Mouse (Mus musculus) CH12.LX (cell line): ENCODE measurements around the gene C8a. TPM values are rescaled to one million over a fixed set of nuclear protein-coding genes. Genes with fewer than 3 reads are reported as not detected.

Experiments
- DNase-seq: peaks from one replicate; pipeline ENCODE4 v3.0.0-alpha.2; 2013; ENCODE audit errors: extremely low read depth
- H3K27ac ChIP-seq: 2 replicates; pipeline ENCODE4 v1.5.1; 2012; ENCODE audit warnings: low read depth, mild to moderate bottlenecking, control low read depth, moderate library complexity; ENCODE audit not compliant: insufficient read depth
- H3K27me3 ChIP-seq: replicated peaks from 2 replicates; pipeline ENCODE3; 2012; ENCODE audit warnings: inconsistent platforms
- H3K36me3 ChIP-seq, 2 experiments: replicated peaks in 1 of 2; 2 replicates each; pipeline versions ENCODE3 to v1.6.1; 2012; ENCODE audit warnings: inconsistent platforms in 1 of 2, low read length in 1 of 2, mild to moderate bottlenecking in 1 of 2, mixed read lengths in 1 of 2, moderate library complexity in 1 of 2; ENCODE audit not compliant: control insufficient read depth in 1 of 2, insufficient read depth in 1 of 2
- H3K4me1 ChIP-seq, 2 experiments: 2 replicates each; pipeline ENCODE4 v1.6.1; 2012; ENCODE audit warnings: inconsistent platforms in 1 of 2, moderate library complexity in 1 of 2; ENCODE audit not compliant: insufficient read depth in 2 of 2, control insufficient read depth in 1 of 2
- H3K4me2 ChIP-seq: 2 replicates; pipeline ENCODE4 v1.6.1; 2012; ENCODE audit warnings: low read depth, mild to moderate bottlenecking, control low read depth; ENCODE audit not compliant: poor library complexity, insufficient read depth, severe bottlenecking
- H3K4me3 ChIP-seq, 3 experiments: fragments of 150-350 bp in 1 of 3; sonication (generic) in 1 of 3; replicated peaks in 1 of 3; 2 replicates each; pipeline versions ENCODE3 to v1.5.1; 2011 to 2012; ENCODE audit warnings: low read depth in 2 of 3, low read length in 2 of 3, mild to moderate bottlenecking in 2 of 3, moderate library complexity in 2 of 3, control low read depth in 1 of 3, improper control_type of control experiment in 1 of 3, inconsistent platforms in 1 of 3, mixed read lengths in 1 of 3; ENCODE audit not compliant: poor library complexity in 1 of 3
- H3K79me2 ChIP-seq: replicated peaks from 2 replicates; pipeline ENCODE4 v1.6.1; 2012; ENCODE audit warnings: mild to moderate bottlenecking, moderate library complexity; ENCODE audit not compliant: control insufficient read depth, poor library complexity, insufficient read depth, severe bottlenecking; ENCODE audit errors: extremely low read depth
- H3K9ac ChIP-seq: 2 replicates; pipeline ENCODE4 v1.6.1; 2012; ENCODE audit warnings: low read depth, mild to moderate bottlenecking, control low read depth, moderate library complexity; ENCODE audit not compliant: insufficient read depth
- H3K9me3 ChIP-seq: replicated peaks from 2 replicates; pipeline ENCODE3; 2012; ENCODE audit warnings: low read length, inconsistent platforms, mixed read lengths
- BHLHE40 ChIP-seq: IDR thresholded peaks from 2 replicates; pipeline ENCODE4 v1.6.1; 2011; ENCODE audit warnings: mild to moderate bottlenecking, low read depth, low read length, improper control_type of control experiment
- CHD2 ChIP-seq: IDR thresholded peaks from 2 replicates; pipeline ENCODE4 v1.6.1; 2011; ENCODE audit warnings: low read length, improper control_type of control experiment
- CTCF ChIP-seq, 2 experiments: IDR thresholded peaks in 1 of 2; conservative IDR thresholded peaks in 1 of 2; 2 replicates each; pipeline ENCODE4 v1.5.1; 2011 to 2012; ENCODE audit warnings: low read depth in 2 of 2, low read length in 2 of 2, improper control_type of control experiment in 1 of 2, inconsistent platforms in 1 of 2, mild to moderate bottlenecking in 1 of 2, moderate library complexity in 1 of 2
- E2F4 ChIP-seq: IDR thresholded peaks from 2 replicates; pipeline ENCODE4 v1.6.1; 2011; ENCODE audit warnings: low read depth, low read length, improper control_type of control experiment; ENCODE audit not compliant: insufficient replicate concordance
- EP300 ChIP-seq: IDR thresholded peaks from 2 replicates; pipeline ENCODE4 v1.6.1; 2011; ENCODE audit warnings: low read length, improper control_type of control experiment
- ETS1 ChIP-seq: conservative IDR thresholded peaks from 2 replicates; pipeline ENCODE4 v1.6.1; 2012; ENCODE audit warnings: low read depth, mild to moderate bottlenecking, inconsistent platforms, low read length, improper control_type of control experiment, moderate library complexity
- GABPA ChIP-seq: IDR thresholded peaks from 2 replicates; pipeline ENCODE4 v1.6.1; 2012; ENCODE audit warnings: low read depth, low read length, improper control_type of control experiment, inconsistent platforms; ENCODE audit not compliant: insufficient replicate concordance
- HCFC1 ChIP-seq: IDR thresholded peaks from 2 replicates; pipeline ENCODE4 v1.6.1; 2012; ENCODE audit warnings: low read depth, mild to moderate bottlenecking, inconsistent platforms, low read length, improper control_type of control experiment
- IRF4 ChIP-seq: IDR thresholded peaks from 2 replicates; pipeline ENCODE4 v1.6.1; 2014; ENCODE audit warnings: low read depth, mild to moderate bottlenecking, inconsistent platforms, low read length, improper control_type of control experiment
- JUND ChIP-seq: conservative IDR thresholded peaks from 2 replicates; pipeline ENCODE4 v1.6.1; 2011; ENCODE audit warnings: low read depth, low read length, improper control_type of control experiment
- KAT2A ChIP-seq: IDR thresholded peaks from 2 replicates; pipeline ENCODE4 v1.6.1; 2012; ENCODE audit warnings: low read length, improper control_type of control experiment, inconsistent platforms; ENCODE audit not compliant: insufficient replicate concordance
- MAFK ChIP-seq: IDR thresholded peaks from 2 replicates; pipeline ENCODE4 v1.6.1; 2011; ENCODE audit warnings: low read length, improper control_type of control experiment; ENCODE audit not compliant: insufficient replicate concordance
- MAZ ChIP-seq: IDR thresholded peaks from 2 replicates; pipeline ENCODE4 v1.6.1; 2012; ENCODE audit warnings: low read depth, mild to moderate bottlenecking, inconsistent platforms, low read length, improper control_type of control experiment, moderate library complexity
- MEF2A ChIP-seq: IDR thresholded peaks from 2 replicates; pipeline ENCODE4 v1.6.1; 2014; ENCODE audit warnings: low read depth, mild to moderate bottlenecking, inconsistent platforms, low read length, improper control_type of control experiment, borderline replicate concordance
- MYC ChIP-seq: IDR thresholded peaks from 2 replicates; pipeline ENCODE4 v1.6.1; 2011; ENCODE audit warnings: low read depth, mild to moderate bottlenecking, improper control_type of control experiment, low read length
- PAX5 ChIP-seq: IDR thresholded peaks from 2 replicates; pipeline ENCODE4 v1.6.1; 2012; ENCODE audit warnings: low read length, inconsistent platforms, mixed read lengths
- POLR2AphosphoS2 ChIP-seq: IDR thresholded peaks from 2 replicates; pipeline ENCODE4 v1.6.1; 2011; ENCODE audit warnings: low read depth, low read length, improper control_type of control experiment
- RAD21 ChIP-seq: IDR thresholded peaks from 2 replicates; pipeline ENCODE4 v1.6.1; 2011; ENCODE audit warnings: low read depth, mild to moderate bottlenecking, low read length, improper control_type of control experiment, moderate library complexity
- RCOR1 ChIP-seq: conservative IDR thresholded peaks from 2 replicates; pipeline ENCODE4 v1.6.1; 2012; ENCODE audit warnings: low read depth, mild to moderate bottlenecking, inconsistent platforms, low read length, improper control_type of control experiment
- SIN3A ChIP-seq: IDR thresholded peaks from 2 replicates; pipeline ENCODE4 v1.6.1; 2012; ENCODE audit warnings: low read length, improper control_type of control experiment, inconsistent platforms
- TBP ChIP-seq: conservative IDR thresholded peaks from 2 replicates; pipeline ENCODE4 v1.6.1; 2011; ENCODE audit warnings: low read depth, low read length, improper control_type of control experiment
- USF1 ChIP-seq: IDR thresholded peaks from 2 replicates; pipeline ENCODE4 v1.6.1; 2014; ENCODE audit warnings: low read depth, mild to moderate bottlenecking, inconsistent platforms, low read length, improper control_type of control experiment
- dilution Hi-C: fragments of 300-500 bp; cut with MboI; formaldehyde crosslinking; loops from 2 replicates; pipeline ENCODE4 v1.14.3; 2020; ENCODE audit warnings: low sequenced_read_pairs; ENCODE audit not compliant: extremely low pct_unique_long_range_greater_than_20kb, extremely low pct_ligation_motif_present
- in situ Hi-C: fragments of 300-500 bp; cut with MboI; formaldehyde crosslinking; loops from 3 replicates; pipeline ENCODE4 v1.14.3; 2019; ENCODE audit warnings: low sequenced_read_pairs, low pct_ligation_motif_present, low pct_unique_long_range_greater_than_20kb, mixed read lengths
- polyA plus RNA-seq: library from polyadenylated mRNA; unstranded; fragments of >175 nt; gene quantifications from 2 replicates; pipeline ENCODE4 v1.2.1, GENCODE M21; 2012; ENCODE audit warnings: low read depth; ENCODE audit not compliant: insufficient read length
- total RNA-seq, 2 experiments: library from RNA; depleted of rRNA; stranded (reverse); fragments of 300-350 nt in 1 of 2; fragments of >200 nt in 1 of 2; gene quantifications; 2 replicates each; pipeline ENCODE4 v1.2.3; 2012 to 2014

The C8a gene
- total and polyA plus RNA-seq, 3 experiments = 0.21 to 0.76 (median 0.40) TPM

- dilution Hi-C loops = no loop called here
- TF ChIP-seq E2F4 (no peak), SIN3A (no peak), MAZ (no peak), CTCF (conservative IDR thresholded peaks at IDR 0.05 in 1 of 2, IDR thresholded peaks at IDR 0.05 in 1 of 2; ENCODE audit: low read depth in 2 of 2, low read length in 2 of 2) (no peak), MYC (no peak), JUND (no peak), MAFK (no peak), GABPA (no peak), HCFC1 (no peak), IRF4 (no peak), RAD21 (no peak), CHD2 (no peak), PAX5 (no peak), KAT2A (no peak), RCOR1 (no peak), USF1 (no peak), MEF2A (no peak), TBP (no peak), EP300 (no peak)
- TF ChIP-seq, all 38 proteins: peak for 0
Measured at GRCm38 (mm10) chr4:104857029-104857428, 19.2 kb downstream of the C8a start, which contains the start of gene Gm17662. Gene Gm17662, plus strand, starts transcription at chr4:104857329.

DNA sequence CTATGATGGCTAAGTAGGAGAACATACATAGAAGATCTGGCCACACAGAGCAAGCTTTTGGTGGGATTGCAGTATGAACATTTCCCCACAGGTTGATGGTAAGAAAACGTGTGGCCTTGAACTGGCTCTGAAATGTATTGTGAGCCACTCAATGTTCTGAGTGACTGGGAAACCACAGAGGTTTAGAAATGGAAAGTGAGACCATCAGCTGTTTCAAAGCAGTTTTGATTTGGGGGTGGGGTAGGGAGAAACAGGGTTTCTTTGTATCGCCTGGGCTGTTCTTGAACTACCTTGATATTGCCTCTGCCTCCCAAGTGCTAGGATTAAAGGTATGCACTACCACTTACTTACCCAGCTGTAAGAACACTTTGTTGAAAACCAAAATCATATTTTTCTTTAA is 21.0 kb downstream of the C8a start:
- Histone ChIP-seq H3K27ac (no peak overlapping the region), H3K9ac (no peak overlapping the region), H3K4me2 (no peak overlapping the region), H3K27me3 (no peaks in the 10 kb centered on the region), H3K79me2 (no peaks in the 10 kb centered on the region), H3K9me3 (peaks cover 6% of the 10 kb centered on the region), H3K4me1 (peaks cover 0 to 45% of the 10 kb centered on the region in 2 experiments; a peak in 2 of 4 replicates), H3K36me3 (no peaks in the 10 kb centered on the region), H3K4me3 (no peak overlapping the region)
- DNase-seq = peak; percentile 45
- TF ChIP-seq POLR2AphosphoS2 (no peak), ETS1 (peak; percentile 74), HCFC1 (no peak), RCOR1 (no peak), BHLHE40 (peak; percentile 56)
- dilution Hi-C loops = no loop called here
- in situ Hi-C loops = no loop called here

More at GRCm38 (mm10) chr4:104857029-104857428, 19.2 kb downstream of the C8a start, which contains the start of gene Gm17662:
- Histone ChIP-seq H3K9me3 (peaks cover 11% of the 10 kb centered on the region), H3K9ac (no peak within 1 kb of the TSS), H3K4me2 (no peak within 1 kb of the TSS), H3K36me3 (no peaks in the 10 kb centered on the region), H3K27me3 (no peaks in the 10 kb centered on the region), H3K79me2 (no peaks in the 10 kb centered on the region), H3K27ac (0 out of 2 replicates have a peak within 1 kb of the TSS, but pooled peaks have one; percentile 41), H3K4me1 (peaks cover 0 to 61% of the 10 kb centered on the region in 2 experiments; a peak in 2 of 4 replicates), H3K4me3 (no peak within 1 kb of the TSS)
- no peak for DNase-seq
- in situ Hi-C loops = no loop called here
